Comparison of ENCODE assay signal across 9 mouse cellular contexts in genomic region chr9:27106081-27106480, GRCm38 (mm10). TPM values are rescaled to one million over a fixed set of nuclear protein-coding genes. Genes with fewer than 3 reads are reported as not detected.
DNase-seq lines count a peak whose midpoint lies in the region; ATAC-seq and TF ChIP-seq lines count a peak whose summit lies in the region.
"Had no signal": no experiment of that assay in that cellular context is flagged by ENCODE, and none has a peak within 500 bp of the region (broad histone marks: within the 10 kb centered on the region; RNA-seq: fewer than 3 reads in every experiment).

No protein-coding gene starts in this region.

- TF ChIP-seq CTCF in gastrocnemius, adult 2 months (IDR thresholded peaks at IDR 0.05): peak; percentile 96

- 0 out of 2 replicates have a peak overlapping the region, but pooled peaks have one; percentile 90 for H3K27ac ChIP-seq in gastrocnemius, adult 2 months
- H3K27ac ChIP-seq: stomach, embryonic 15.5 days had no signal

- intact Hi-C loops in gastrocnemius, adult 2 months (cut with DNase I): loop anchor here (1.0 to 5.0 kb wide), 2 partner anchors 70 to 181 kb away; no protein-coding TSS in a partner anchor
- intact Hi-C loops in gastrocnemius, postnatal 36 days (cut with DNase I): loop anchor here (2.0 to 5.0 kb wide), 2 partner anchors 71 to 216 kb away; no protein-coding TSS in a partner anchor

- ATAC-seq in megakaryocyte progenitor cell, adult 5-6 weeks (replicated peaks; ENCODE audit: poor library complexity): peak; percentile 68

- peak; percentile 47 for DNase-seq in gastrocnemius, adult 2 months
- DNase-seq in gastrocnemius, postnatal 36 days: no peak
- DNase-seq in urinary bladder, postnatal 36 days (ENCODE audit: low spot score in 2 of 2): peak; percentile 8 to 33
- DNase-seq in urinary bladder, postnatal 10 days (ENCODE audit: low spot score): no peak
- peak; percentile 38 for DNase-seq in embryo, embryonic 11.5 days (ENCODE audit: low read depth, low spot score)
- peak; percentile 20 for DNase-seq in hindlimb bud, embryonic 11.5 days (ENCODE audit: extremely low spot score, low read depth, low spot score)
- peak; percentile 36 for DNase-seq in thymus, postnatal 0 days (ENCODE audit: low spot score)

- H3K4me3 ChIP-seq in gastrocnemius, adult 2 months: no peak overlapping the region
- H3K4me3 ChIP-seq: stomach, embryonic 15.5 days had no signal

RNA-seq across cellular contexts. Expression of gene Jam3, which starts 49.1 kb away (rescaled TPM):
- 10 to 100 TPM in 1 of 2 experiments, 1 to 10 TPM in 1; 5.5 to 11.4 TPM for total RNA-seq in gastrocnemius, adult 2 months (2021)
- 1 to 10 TPM; 7.1 to 8.2 TPM for total RNA-seq in gastrocnemius, postnatal 36 days (2021)
- total RNA-seq in megakaryocyte progenitor cell, adult 5-6 weeks (2015): 0.10 TPM in 1 of 2 replicates, not detected in the other
- 0.27 TPM in 1 of 2 replicates, not detected in the other for total RNA-seq in megakaryocyte progenitor cell, adult 5-6 weeks (2017)
- polyA plus RNA-seq in thymus, postnatal 0 days (2015; fragmentation: Nextera tagmentation; extraction: Ambion mirVana): 3.4 and 4.5 TPM in 2 replicates

Comparison
In these comparisons a context has a peak if more than half of its experiments do, and no peak if none do; other contexts are left out.
1. DNase-seq: peak in gastrocnemius, adult 2 months (single experiment), urinary bladder, postnatal 36 days (2 of 2), embryo, embryonic 11.5 days (single experiment), hindlimb bud, embryonic 11.5 days (single experiment) and thymus, postnatal 0 days (single experiment); none in gastrocnemius, postnatal 36 days (0 of 2) and urinary bladder, postnatal 10 days (single experiment).
2. RNA of gene Jam3, which starts 49.1 kb away (total RNA-seq): 5.5 to 11.4 TPM in gastrocnemius, adult 2 months and 7.1 to 8.2 TPM in gastrocnemius, postnatal 36 days; 0.10 to 0.27 TPM in megakaryocyte progenitor cell, adult 5-6 weeks; every median in the first group is over 4 times any median in the second.